Mouse (Mus musculus) brain, embryonic 14.5 days (tissue): ENCODE data around the gene Sec61a2.

ENCODE experiments used
- CTCF ChIP-seq: fragments of 200-500 bp; IDR thresholded peaks from 2 replicates; pipeline ENCODE4 v1.5.1; 2012; ENCODE audit warnings: inconsistent platforms, mild to moderate bottlenecking, moderate library complexity, borderline replicate concordance; ENCODE audit not compliant: insufficient read depth, insufficient read length; ENCODE audit errors: extremely low read depth
- POLR2A ChIP-seq: fragments of 200-500 bp; IDR thresholded peaks from 2 replicates; pipeline ENCODE4 v1.6.1; 2012; ENCODE audit warnings: mild to moderate bottlenecking, inconsistent platforms, borderline replicate concordance; ENCODE audit not compliant: poor library complexity, insufficient read depth, insufficient read length, severe bottlenecking; ENCODE audit errors: extremely low read depth

- TF ChIP-seq CTCF = no peak
- TF ChIP-seq POLR2A = no peak
These were observed 36.7 kb upstream of the Sec61a2 start for GRCm38 (mm10) chr2:5931938-5932337.
